Mouse (Mus musculus) stomach, postnatal 0 days (tissue): ENCODE results near the gene Eif1. TPM values are rescaled to one million over a fixed set of nuclear protein-coding genes. Genes with fewer than 3 reads are reported as not detected.

Source experiments
- ATAC-seq: fragments of 200-750 bp; cut with Nextera tagmentation; 2 replicates; pipeline ENCODE4 v1.8.0; 2017; ENCODE audit not compliant: low FRiP score, low TSS enrichment
- DNase-seq: peaks from one replicate; pipeline ENCODE4 v3.0.0-alpha.2; 2016; ENCODE audit warnings: low spot score
- H3K27ac ChIP-seq: fragments of 300-500 bp; sonication (generic); replicated peaks from 2 replicates; pipeline ENCODE4 v1.5.1; 2014; ENCODE audit warnings: mild to moderate bottlenecking, control low read depth
- H3K27me3 ChIP-seq: fragments of 300-500 bp; sonication (generic); 2 replicates; pipeline ENCODE4 v1.6.1; 2014; ENCODE audit warnings: low read length; ENCODE audit not compliant: control insufficient read depth, insufficient read depth
- H3K36me3 ChIP-seq: fragments of 300-500 bp; sonication (generic); 2 replicates; pipeline ENCODE4 v1.6.1; 2014; ENCODE audit warnings: low read length, mixed read lengths; ENCODE audit not compliant: control insufficient read depth, insufficient read depth
- H3K4me1 ChIP-seq: fragments of 300-500 bp; sonication (generic); replicated peaks from 2 replicates; pipeline ENCODE4 v1.6.1; 2014; ENCODE audit warnings: antibody characterized with exemption; ENCODE audit not compliant: control insufficient read depth, insufficient read depth
- H3K4me2 ChIP-seq: fragments of 300-500 bp; sonication (generic); replicated peaks from 2 replicates; pipeline ENCODE4 v1.6.1; 2014; ENCODE audit warnings: low read depth, mild to moderate bottlenecking, control low read depth, moderate library complexity
- H3K4me3 ChIP-seq: fragments of 300-500 bp; sonication (generic); 2 replicates; pipeline ENCODE4 v1.5.1; 2014; ENCODE audit warnings: low read depth, low read length, control low read depth
- H3K9ac ChIP-seq: fragments of 300-500 bp; sonication (generic); 2 replicates; pipeline ENCODE4 v1.6.1; 2014; ENCODE audit warnings: mild to moderate bottlenecking, low read length, control low read depth, mixed read lengths
- H3K9me3 ChIP-seq: fragments of 300-500 bp; sonication (generic); 2 replicates; pipeline ENCODE4 v1.6.1; 2016; ENCODE audit warnings: low read length; ENCODE audit not compliant: control insufficient read depth
- CTCF ChIP-seq: IDR thresholded peaks from 2 replicates; pipeline ENCODE4 v1.5.1; 2016; ENCODE audit warnings: antibody characterized with exemption, low read depth, mild to moderate bottlenecking, moderate library complexity
- EP300 ChIP-seq: optimal IDR thresholded peaks from 2 replicates; pipeline ENCODE3; 2016; ENCODE audit warnings: antibody characterized with exemption
- WGBS: fragments of 180-500 bp; shearing (Covaris S2); extraction: QIAGEN DNeasy Blood & Tissue Kit; methylation state at CpG from one replicate; pipeline ENCODE4 v1.1.7; 2014; 5-methylcytosine and 5-hydroxymethylcytosine counted together
- polyA plus RNA-seq: library from polyadenylated mRNA; unstranded; fragments of >200 nt; fragmentation: Nextera tagmentation; extraction: Ambion mirVana; gene quantifications from 2 replicates; pipeline ENCODE4 v1.2.1, GENCODE M21; 2015

The Eif1 gene
- 1,487 and 1,495 TPM in 2 replicates for polyA plus RNA-seq

DNA sequence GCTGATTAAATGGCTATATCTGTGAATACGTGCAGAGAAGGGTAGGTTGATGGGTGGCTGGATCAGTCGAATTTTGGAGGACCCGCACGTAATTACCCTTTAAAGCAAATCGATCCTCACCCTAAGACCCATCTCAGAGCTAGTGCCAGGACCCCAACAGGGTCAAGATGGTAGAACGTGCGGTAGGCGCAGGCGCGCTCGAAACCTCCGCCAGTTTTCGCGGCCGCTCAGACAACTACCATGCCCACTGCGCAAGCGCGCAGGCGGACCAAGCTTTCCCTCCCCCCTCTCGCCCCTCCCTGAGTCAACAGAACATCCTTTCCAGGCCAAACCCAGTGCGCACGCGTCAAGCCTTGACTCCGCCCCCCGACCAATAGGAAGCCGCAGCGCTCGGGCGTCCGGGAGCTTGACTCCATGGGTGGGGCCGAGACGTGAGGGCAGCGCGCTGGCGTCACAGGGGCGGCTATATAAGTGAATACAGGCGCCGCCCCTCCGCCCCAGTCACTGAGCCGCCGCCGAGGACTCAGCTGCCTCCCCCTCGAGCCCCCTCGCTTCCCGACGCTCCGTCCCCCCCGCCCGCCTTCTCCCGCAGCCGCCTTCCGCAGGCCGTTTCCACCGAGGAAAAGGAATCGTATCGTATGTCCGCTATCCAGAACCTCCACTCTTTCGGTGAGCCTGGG, at the start of gene Eif1:
TSS of gene Eif1 (plus strand) at position 394 of the 680 bp plus-strand sequence.
- H3K4me3 ChIP-seq, result peak within 1 kb of the TSS; percentile 70
- H3K9ac ChIP-seq, result peak within 1 kb of the TSS; percentile 96
- DNase-seq (peak; percentile 100), ATAC-seq (peak; percentile 85)
- peak within 1 kb of the TSS; percentile 69 for H3K4me2 ChIP-seq
- TF ChIP-seq EP300, result no peak
- TF ChIP-seq CTCF, result no peak
- peak within 1 kb of the TSS; percentile 100 for H3K27ac ChIP-seq
- WGBS, result 1% methylated on average over 45 of the region's 58 CpGs
- H3K9me3 ChIP-seq, result no peaks in the 10 kb centered on the region
- H3K27me3 ChIP-seq, result no peaks in the 10 kb centered on the region
- H3K4me1 ChIP-seq, result no peaks in the 10 kb centered on the region
- H3K36me3 ChIP-seq, result peaks cover 13% of the 10 kb centered on the region

DNA sequence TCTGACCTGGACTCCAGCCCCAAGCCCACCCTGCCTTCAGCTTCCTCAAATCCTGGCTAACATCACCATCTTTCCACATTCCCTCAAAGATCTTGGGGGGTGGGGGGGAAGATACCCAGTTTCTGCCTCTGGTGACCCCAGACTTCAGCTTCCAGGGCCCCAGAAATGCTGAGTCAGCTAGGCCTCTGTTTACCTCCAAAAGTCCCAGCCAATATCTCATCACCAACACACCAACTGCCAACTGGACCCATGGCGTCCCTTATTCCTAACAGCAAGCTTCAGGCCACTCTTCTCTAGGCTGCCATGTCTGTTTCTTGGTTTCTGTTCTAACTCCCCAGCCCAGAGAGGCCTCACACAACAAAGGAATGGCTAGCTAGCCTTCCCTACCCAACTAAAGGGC, 47.8 kb upstream of the Eif1 start:
- TF ChIP-seq CTCF (no peak), EP300 (no peak)
- no peaks in the 10 kb centered on the region for H3K27me3 ChIP-seq
- no peaks in the 10 kb centered on the region for H3K4me1 ChIP-seq
- WGBS, result 92% methylated on average over 1 of the region's 1 CpGs
- no peak overlapping the region for H3K27ac ChIP-seq
- H3K4me2 ChIP-seq, result no peak overlapping the region
- ATAC-seq (no peak), DNase-seq (no peak)
- no peaks in the 10 kb centered on the region for H3K9me3 ChIP-seq
- no peak overlapping the region for H3K9ac ChIP-seq
- H3K36me3 ChIP-seq, result no peaks in the 10 kb centered on the region
- H3K4me3 ChIP-seq, result no peak overlapping the region

DNA sequence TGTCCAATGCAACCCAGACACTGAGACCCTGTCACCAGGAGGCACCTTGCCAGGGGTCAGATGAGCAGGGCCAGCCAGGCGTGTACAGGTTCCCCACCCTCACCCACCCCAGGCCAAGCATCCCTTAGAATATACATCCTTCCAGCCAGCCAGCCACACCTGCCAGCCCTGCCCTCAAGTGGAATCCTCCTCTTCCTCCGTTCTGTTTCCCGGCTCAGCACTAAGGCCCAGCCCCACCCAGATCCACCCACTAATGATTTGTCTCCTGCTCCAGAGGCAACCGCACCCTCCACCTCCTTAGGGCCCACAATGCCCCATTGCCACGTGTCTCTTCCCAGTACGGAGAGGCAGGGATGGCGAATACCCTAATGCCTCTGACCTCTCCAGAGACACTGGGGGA, 45.0 kb upstream of the Eif1 start:
- Histone ChIP-seq H3K4me1 (no peaks in the 10 kb centered on the region), H3K9me3 (no peaks in the 10 kb centered on the region), H3K36me3 (no peaks in the 10 kb centered on the region), H3K4me3 (no peak overlapping the region), H3K9ac (no peak overlapping the region), H3K4me2 (no peak overlapping the region), H3K27ac (no peak overlapping the region), H3K27me3 (no peaks in the 10 kb centered on the region)
- WGBS, result 59% methylated on average over 6 of the region's 7 CpGs
- DNase-seq (no peak), ATAC-seq (no peak)
- TF ChIP-seq CTCF, result no peak
- TF ChIP-seq EP300, result no peak

DNA sequence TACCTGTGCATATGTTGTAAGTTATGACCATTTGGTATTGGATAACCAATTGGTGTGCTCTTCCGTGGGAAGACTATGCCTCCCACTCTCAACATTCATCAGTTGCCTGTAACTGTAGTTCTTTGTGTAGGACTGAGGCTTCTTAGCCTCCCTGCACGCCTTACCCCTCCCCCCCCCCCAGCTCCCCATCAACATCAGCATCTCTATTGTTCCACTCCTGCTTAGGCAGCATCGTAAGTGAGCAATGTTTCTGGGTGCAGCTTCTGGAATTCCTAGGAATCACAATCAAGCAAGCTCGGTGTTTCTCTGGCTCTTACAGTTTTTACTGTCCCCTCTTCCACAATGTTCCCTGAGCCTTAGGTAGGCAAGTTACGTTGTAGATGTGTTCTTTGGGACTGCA, 44.2 kb upstream of the Eif1 start:
- WGBS, result 69% methylated on average over 5 of the region's 5 CpGs
- DNase-seq (no peak), ATAC-seq (no peak)
- Histone ChIP-seq H3K36me3 (no peaks in the 10 kb centered on the region), H3K9ac (no peak overlapping the region), H3K4me3 (no peak overlapping the region), H3K4me1 (no peaks in the 10 kb centered on the region), H3K27me3 (no peaks in the 10 kb centered on the region), H3K4me2 (no peak overlapping the region), H3K27ac (no peak overlapping the region), H3K9me3 (no peaks in the 10 kb centered on the region)
- no peak for TF ChIP-seq CTCF
- TF ChIP-seq EP300, result no peak

DNA sequence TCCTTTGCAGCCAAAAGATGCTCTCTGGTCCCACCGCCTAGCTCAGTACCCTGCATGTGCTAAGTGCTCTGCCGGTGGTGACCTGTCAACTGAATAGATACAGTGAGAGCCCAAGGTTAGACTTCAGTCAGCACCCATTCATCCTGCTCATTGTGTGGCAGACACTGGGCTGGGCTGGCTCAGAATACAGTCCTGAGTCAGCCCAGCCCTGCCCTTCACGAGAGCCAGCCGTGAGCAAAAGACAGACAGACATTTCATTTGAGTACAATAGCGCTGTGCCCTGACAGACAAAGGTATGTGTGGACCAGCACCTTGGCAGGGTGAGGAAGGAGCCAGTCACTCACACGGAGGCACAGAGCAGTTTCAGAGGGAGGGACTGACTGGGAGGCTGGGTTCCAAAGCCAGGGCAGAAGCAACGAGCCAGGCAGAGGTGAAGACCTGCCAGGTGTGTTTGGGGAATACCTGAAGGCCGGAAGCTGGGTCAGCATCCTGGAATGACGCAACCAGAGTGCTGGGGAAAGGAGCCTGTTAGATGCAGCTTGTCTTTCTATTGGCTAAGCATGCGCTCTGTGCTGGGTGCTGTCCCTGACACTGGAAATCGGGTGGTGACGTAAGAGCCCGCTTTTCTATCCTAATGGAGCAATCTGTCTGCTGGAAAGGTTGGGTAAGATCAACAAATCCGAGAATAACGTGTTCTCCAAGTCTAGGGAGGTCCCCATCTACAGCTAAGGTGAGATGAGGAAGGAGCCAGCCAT, 41.8 kb upstream of the Eif1 start:
- no peaks in the 10 kb centered on the region for H3K27me3 ChIP-seq
- H3K4me2 ChIP-seq, result no peak overlapping the region
- no peak overlapping the region for H3K4me3 ChIP-seq
- no peaks in the 10 kb centered on the region for H3K4me1 ChIP-seq
- H3K9me3 ChIP-seq, result no peaks in the 10 kb centered on the region
- DNase-seq (no peak), ATAC-seq (peak; percentile 17; the same call in 1 of the 2 replicates)
- no peak overlapping the region for H3K9ac ChIP-seq
- H3K27ac ChIP-seq, result peak overlapping the region; percentile 30; the same call in 1 of the 2 replicates
- no peak for TF ChIP-seq CTCF
- TF ChIP-seq EP300, result no peak
- WGBS, result 47% methylated on average over 15 of the region's 15 CpGs
- no peaks in the 10 kb centered on the region for H3K36me3 ChIP-seq

DNA sequence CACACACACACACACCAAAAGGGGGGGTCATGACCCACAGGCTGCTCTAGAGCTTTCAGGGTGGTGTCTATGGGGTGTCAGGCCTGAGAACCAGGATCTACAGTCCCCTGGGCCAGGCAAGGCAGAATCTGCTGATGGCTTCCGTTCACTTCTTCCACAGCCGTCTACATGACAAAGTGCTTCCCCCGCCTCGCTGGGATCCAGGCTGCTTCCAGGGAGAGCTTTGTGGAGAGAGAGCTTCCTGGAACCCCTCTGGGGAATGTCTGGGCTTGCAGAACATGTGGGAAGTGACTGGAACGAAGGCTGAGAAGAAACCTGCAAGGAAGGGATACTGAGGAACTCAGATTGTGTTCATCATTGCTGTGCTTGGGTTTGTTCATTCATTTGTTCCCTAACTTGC, 40.9 kb upstream of the Eif1 start:
- Histone ChIP-seq H3K27me3 (no peaks in the 10 kb centered on the region), H3K36me3 (no peaks in the 10 kb centered on the region), H3K4me3 (no peak overlapping the region), H3K9me3 (no peaks in the 10 kb centered on the region), H3K4me2 (no peak overlapping the region), H3K4me1 (no peaks in the 10 kb centered on the region), H3K9ac (no peak overlapping the region; the same call in 1 of the 2 replicates), H3K27ac (no peak overlapping the region)
- WGBS, result 32% methylated on average over 5 of the region's 5 CpGs
- TF ChIP-seq EP300 (no peak), CTCF (no peak)
- DNase-seq (no peak), ATAC-seq (no peak)
